In genomic region chr10:126709219-126709917, GRCm38 (mm10) we compare ENCODE assay signal across 26 mouse cellular contexts.
DNase-seq lines count a peak whose midpoint lies in the region; ATAC-seq and TF ChIP-seq lines count a peak whose summit lies in the region.
"Had no signal": no experiment of that assay in that cellular context is flagged by ENCODE, and none has a peak within 500 bp of the region (broad histone marks: within the 10 kb centered on the region; RNA-seq: fewer than 3 reads in every experiment).

No protein-coding gene starts in this region.

- no peak overlapping the region for H3K4me2 ChIP-seq in forebrain, embryonic 11.5 days (ENCODE audit: low read depth, low read length, severe bottlenecking)
- no peak overlapping the region for H3K4me2 ChIP-seq in forebrain, embryonic 12.5 days
- H3K4me2 ChIP-seq in intestine, embryonic 14.5 days (ENCODE audit: low read length): no peak overlapping the region
- H3K4me2 ChIP-seq in intestine, embryonic 15.5 days (replicated peaks): no peak overlapping the region
- no peak overlapping the region for H3K4me2 ChIP-seq in midbrain, postnatal 0 days (ENCODE audit: low read depth, low read length, poor library complexity, severe bottlenecking)
- H3K4me2 ChIP-seq: embryonic facial prominence, embryonic 15.5 days; heart, embryonic 11.5 days had no signal

- no peaks in the 10 kb centered on the region for H3K27me3 ChIP-seq in forebrain, embryonic 11.5 days (ENCODE audit: control insufficient read depth, insufficient read depth, low read length)
- H3K27me3 ChIP-seq in forebrain, embryonic 12.5 days: no peaks in the 10 kb centered on the region
- no peaks in the 10 kb centered on the region for H3K27me3 ChIP-seq in intestine, embryonic 14.5 days (replicated peaks; ENCODE audit: control insufficient read depth, insufficient read depth, low read length)
- no peaks in the 10 kb centered on the region for H3K27me3 ChIP-seq in intestine, embryonic 15.5 days (replicated peaks)
- no peaks in the 10 kb centered on the region for H3K27me3 ChIP-seq in midbrain, postnatal 0 days (ENCODE audit: insufficient read depth, low read length)
- H3K27me3 ChIP-seq: CH12.LX; embryonic facial prominence, embryonic 15.5 days had no signal

- H3K9ac ChIP-seq in forebrain, embryonic 11.5 days (ENCODE audit: low read length): no peak overlapping the region
- H3K9ac ChIP-seq in forebrain, embryonic 12.5 days: no peak overlapping the region
- H3K9ac ChIP-seq in intestine, embryonic 14.5 days (ENCODE audit: low read length): no peak overlapping the region
- H3K9ac ChIP-seq in intestine, embryonic 15.5 days: no peak overlapping the region
- H3K9ac ChIP-seq in midbrain, postnatal 0 days (replicated peaks; ENCODE audit: low read length, poor library complexity, severe bottlenecking): no peak overlapping the region
- H3K9ac ChIP-seq: embryonic facial prominence, embryonic 15.5 days; liver, embryonic 14.5 days had no signal

- ATAC-seq in forebrain, embryonic 11.5 days (replicated peaks; ENCODE audit: low FRiP score): no peak
- no peak for ATAC-seq in forebrain, embryonic 12.5 days (ENCODE audit: low FRiP score)
- ATAC-seq in intestine, embryonic 14.5 days (replicated peaks; ENCODE audit: low FRiP score, low TSS enrichment, low read depth): no peak
- no peak for ATAC-seq in intestine, embryonic 15.5 days
- no peak for ATAC-seq in midbrain, postnatal 0 days (ENCODE audit: low FRiP score)
- ATAC-seq: activated CD4-positive, CD25-positive, alpha-beta regulatory T cell, adult 4 months had no signal

- WGBS in forebrain, embryonic 11.5 days: 87% methylated on average over 14 of the region's 14 CpGs
- WGBS in forebrain, embryonic 12.5 days: 79% methylated on average over 14 of the region's 14 CpGs
- 63% methylated on average over 14 of the region's 14 CpGs for WGBS in intestine, embryonic 14.5 days
- WGBS in intestine, embryonic 15.5 days: 65% methylated on average over 14 of the region's 14 CpGs
- 49% methylated on average over 14 of the region's 14 CpGs for WGBS in midbrain, postnatal 0 days

- H3K4me1 ChIP-seq in forebrain, embryonic 11.5 days (replicated peaks; ENCODE audit: control insufficient read depth, insufficient read depth, low read length): no peaks in the 10 kb centered on the region
- peaks cover 7% of the 10 kb centered on the region for H3K4me1 ChIP-seq in forebrain, embryonic 12.5 days
- H3K4me1 ChIP-seq in intestine, embryonic 14.5 days (replicated peaks; ENCODE audit: control insufficient read depth, insufficient read depth, low read length): no peaks in the 10 kb centered on the region
- H3K4me1 ChIP-seq in intestine, embryonic 15.5 days (replicated peaks): no peaks in the 10 kb centered on the region
- H3K4me1 ChIP-seq in midbrain, postnatal 0 days (ENCODE audit: insufficient read depth, low read length): no peaks in the 10 kb centered on the region
- H3K4me1 ChIP-seq: embryonic facial prominence, embryonic 15.5 days had no signal

- no peak overlapping the region for H3K27ac ChIP-seq in forebrain, embryonic 11.5 days (ENCODE audit: low read depth, low read length)
- H3K27ac ChIP-seq in forebrain, embryonic 12.5 days: no peak overlapping the region
- no peak overlapping the region for H3K27ac ChIP-seq in intestine, embryonic 14.5 days (ENCODE audit: low read depth)
- no peak overlapping the region for H3K27ac ChIP-seq in intestine, embryonic 15.5 days
- peak overlapping the region; percentile 32; the same call in 1 of the 2 replicates for H3K27ac ChIP-seq in midbrain, postnatal 0 days (ENCODE audit: low read depth, low read length)
- H3K27ac ChIP-seq: embryonic facial prominence, embryonic 10.5 days; embryonic facial prominence, embryonic 15.5 days; liver, embryonic 14.5 days; macrophage had no signal

- no peaks in the 10 kb centered on the region for H3K9me3 ChIP-seq in forebrain, embryonic 11.5 days (ENCODE audit: control insufficient read depth, low read length)
- no peaks in the 10 kb centered on the region for H3K9me3 ChIP-seq in forebrain, embryonic 12.5 days
- no peaks in the 10 kb centered on the region for H3K9me3 ChIP-seq in intestine, embryonic 14.5 days (ENCODE audit: control insufficient read depth, low read length)
- no peaks in the 10 kb centered on the region for H3K9me3 ChIP-seq in intestine, embryonic 15.5 days
- no peaks in the 10 kb centered on the region for H3K9me3 ChIP-seq in midbrain, postnatal 0 days (ENCODE audit: low read length)
- H3K9me3 ChIP-seq: embryonic facial prominence, embryonic 10.5 days; embryonic facial prominence, embryonic 15.5 days had no signal

- TF ChIP-seq CTCF in midbrain, postnatal 0 days (IDR thresholded peaks at IDR 0.05): no peak

- no peak overlapping the region for H3K4me3 ChIP-seq in forebrain, embryonic 11.5 days (ENCODE audit: low read depth, low read length)
- no peak overlapping the region for H3K4me3 ChIP-seq in forebrain, embryonic 12.5 days (replicated peaks)
- H3K4me3 ChIP-seq in intestine, embryonic 14.5 days (ENCODE audit: low read depth, low read length): no peak overlapping the region
- no peak overlapping the region for H3K4me3 ChIP-seq in intestine, embryonic 15.5 days (replicated peaks)
- H3K4me3 ChIP-seq in midbrain, postnatal 0 days (ENCODE audit: low read depth, low read length): no peak overlapping the region
- H3K4me3 ChIP-seq: embryonic facial prominence, embryonic 10.5 days; embryonic facial prominence, embryonic 15.5 days had no signal

- DNase-seq in forebrain, embryonic 11.5 days (ENCODE audit: low spot score): peak; percentile 11
- DNase-seq in intestine, embryonic 14.5 days (ENCODE audit: low spot score): peak; percentile 41
- peak; percentile 30 for DNase-seq in brain, embryonic 18.5 days (ENCODE audit: low read depth, low spot score)
- no peak for DNase-seq in midbrain, postnatal 0 days (ENCODE audit: low spot score)
- DNase-seq in adipocyte (ENCODE audit: low spot score): no peak
- DNase-seq: adrenal gland, postnatal 14 days; cerebellum, adult 2 months; gastrocnemius, postnatal 25 days; heart, adult 18-20 months; heart, postnatal 36 days; kidney, adult 11 months; kidney, postnatal 14 days; liver; lung, adult 2 months; lung, postnatal 10 days; spleen, adult 18-20 months; thymus, postnatal 14 days had no signal

- H3K36me3 ChIP-seq in forebrain, embryonic 11.5 days (ENCODE audit: control insufficient read depth, insufficient read depth, low read length): no peaks in the 10 kb centered on the region
- no peaks in the 10 kb centered on the region for H3K36me3 ChIP-seq in forebrain, embryonic 12.5 days (replicated peaks)
- no peaks in the 10 kb centered on the region for H3K36me3 ChIP-seq in intestine, embryonic 14.5 days (ENCODE audit: control insufficient read depth, insufficient read depth, low read length)
- no peaks in the 10 kb centered on the region for H3K36me3 ChIP-seq in intestine, embryonic 15.5 days
- H3K36me3 ChIP-seq in midbrain, postnatal 0 days (ENCODE audit: insufficient read depth, low read length): no peaks in the 10 kb centered on the region
- H3K36me3 ChIP-seq: embryonic facial prominence, embryonic 10.5 days; embryonic facial prominence, embryonic 15.5 days had no signal

Comparison
In these comparisons a context has a peak if more than half of its experiments do, and no peak if none do; other contexts are left out.
1. DNase-seq: peak in forebrain, embryonic 11.5 days (single experiment), intestine, embryonic 14.5 days (single experiment) and brain, embryonic 18.5 days (single experiment); none in midbrain, postnatal 0 days (single experiment) and adipocyte (single experiment).